Comparison of ENCODE assay signal across 11 mouse cellular contexts in genomic region chr2:129594569-129594968, GRCm38 (mm10). TPM values are rescaled to one million over a fixed set of nuclear protein-coding genes. Genes with fewer than 3 reads are reported as not detected.
DNase-seq lines count a peak whose midpoint lies in the region; ATAC-seq and TF ChIP-seq lines count a peak whose summit lies in the region.
"Had no signal": no experiment of that assay in that cellular context is flagged by ENCODE, and none has a peak within 500 bp of the region (broad histone marks: within the 10 kb centered on the region; RNA-seq: fewer than 3 reads in every experiment).

No protein-coding gene starts in this region.

- 64% methylated on average over 4 of the region's 4 CpGs for WGBS in liver, embryonic 12.5 days (ENCODE audit: insufficient replicate concordance)
- 62% methylated on average over 4 of the region's 4 CpGs for WGBS in stomach, postnatal 0 days

- H3K27me3 ChIP-seq in megakaryocyte, embryonic 14.5 days (replicated peaks) = peaks cover 88% of the 10 kb centered on the region
- H3K27me3 ChIP-seq in liver, embryonic 12.5 days (replicated peaks) = peaks cover 40% of the 10 kb centered on the region
- no peaks in the 10 kb centered on the region for H3K27me3 ChIP-seq in stomach, postnatal 0 days (ENCODE audit: control insufficient read depth, insufficient read depth, low read length)

- peak overlapping the region; percentile 94 for H3K4me3 ChIP-seq in megakaryocyte, embryonic 14.5 days (replicated peaks)
- H3K4me3 ChIP-seq in liver, embryonic 12.5 days = peak overlapping the region; percentile 63
- peak overlapping the region; percentile 68 for H3K4me3 ChIP-seq in stomach, postnatal 0 days (ENCODE audit: low read depth, low read length)

- ATAC-seq in megakaryocyte, adult 5-6 weeks (ENCODE audit: poor library complexity, severe bottlenecking) = no peak
- no peak for ATAC-seq in liver, embryonic 12.5 days
- no peak for ATAC-seq in stomach, postnatal 0 days (ENCODE audit: low FRiP score, low TSS enrichment)
- ATAC-seq in CD4-positive, CD25-positive, alpha-beta regulatory T cell, adult 4 months = no peak

- no peak for TF ChIP-seq CTCF in stomach, postnatal 0 days (IDR thresholded peaks at IDR 0.05; ENCODE audit: low read depth)

- peak; percentile 65 for DNase-seq in cerebellum, adult 9-11 months
- no peak for DNase-seq in cerebellum, postnatal 10 days
- DNase-seq in stomach, postnatal 0 days (ENCODE audit: low spot score) = no peak
- no peak for DNase-seq in spleen, adult 18-20 months

- peaks cover 36% of the 10 kb centered on the region for H3K4me1 ChIP-seq in megakaryocyte, embryonic 14.5 days
- H3K4me1 ChIP-seq in liver, embryonic 12.5 days = peaks cover 25% of the 10 kb centered on the region
- no peaks in the 10 kb centered on the region for H3K4me1 ChIP-seq in stomach, postnatal 0 days (replicated peaks; ENCODE audit: control insufficient read depth, insufficient read depth)

- H3K4me2 ChIP-seq in liver, embryonic 12.5 days = peak overlapping the region; percentile 74
- H3K4me2 ChIP-seq in stomach, postnatal 0 days (replicated peaks; ENCODE audit: low read depth) = peak overlapping the region; percentile 87

- H3K9me3 ChIP-seq in megakaryocyte, embryonic 14.5 days = no peaks in the 10 kb centered on the region
- H3K9me3 ChIP-seq in liver, embryonic 12.5 days (replicated peaks) = no peaks in the 10 kb centered on the region
- H3K9me3 ChIP-seq in stomach, postnatal 0 days (ENCODE audit: control insufficient read depth, low read length) = no peaks in the 10 kb centered on the region

- H3K9ac ChIP-seq in liver, embryonic 12.5 days = no peak overlapping the region
- H3K9ac ChIP-seq in stomach, postnatal 0 days (ENCODE audit: low read length) = peak overlapping the region; percentile 27; the same call in 1 of the 2 replicates

- no peak for TF ChIP-seq EP300 in stomach, postnatal 0 days (optimal IDR thresholded peaks at IDR 0.05)

- H3K27ac ChIP-seq in liver, embryonic 12.5 days = 0 out of 2 replicates have a peak overlapping the region, but pooled peaks have one; percentile 51
- H3K27ac ChIP-seq in stomach, postnatal 0 days (replicated peaks) = no peak overlapping the region

- H3K36me3 ChIP-seq in megakaryocyte, embryonic 14.5 days (replicated peaks; ENCODE audit: low read length) = no peaks in the 10 kb centered on the region
- H3K36me3 ChIP-seq in liver, embryonic 12.5 days = no peaks in the 10 kb centered on the region
- H3K36me3 ChIP-seq in stomach, postnatal 0 days (ENCODE audit: control insufficient read depth, insufficient read depth, low read length) = no peaks in the 10 kb centered on the region

RNA-seq across cellular contexts. Expression of gene Sirpa, which starts 1.9 kb away (rescaled TPM):
- polyA plus RNA-seq in megakaryocyte, embryonic 14.5 days (2012; ENCODE audit: insufficient read depth, low replicate concordance) = 9.9 and 60.3 TPM in 2 replicates
- total RNA-seq in megakaryocyte, adult 5-6 weeks (2015) = 290 and 306 TPM in 2 replicates
- total RNA-seq in megakaryocyte, adult 5-6 weeks (2017) = 325 and 361 TPM in 2 replicates
- polyA plus RNA-seq in liver, embryonic 12.5 days (2016; fragmentation: Nextera tagmentation; extraction: Ambion mirVana) = 20.7 and 22.6 TPM in 2 replicates
- polyA plus RNA-seq in stomach, postnatal 0 days (2015; fragmentation: Nextera tagmentation; extraction: Ambion mirVana) = 13.2 and 14.7 TPM in 2 replicates
- under 1 TPM; 0.22 to 0.86 TPM for polyA plus RNA-seq in CD4-positive, CD25-positive, alpha-beta regulatory T cell, adult 4 months (2017; shearing (Covaris generic))

RNA-seq across cellular contexts. Expression of gene F830045P16Rik, which starts 58.2 kb away (rescaled TPM):
- polyA plus RNA-seq in megakaryocyte, embryonic 14.5 days (2012; ENCODE audit: insufficient read depth, low replicate concordance) = 0.08 TPM in 1 of 2 replicates, not detected in the other
- total RNA-seq in megakaryocyte, adult 5-6 weeks (2015) = not detected in 2 replicates
- total RNA-seq in megakaryocyte, adult 5-6 weeks (2017) = not detected in 2 replicates
- polyA plus RNA-seq in liver, embryonic 12.5 days (2016; fragmentation: Nextera tagmentation; extraction: Ambion mirVana) = not detected in 2 replicates
- 0.05 TPM in 1 of 2 replicates, not detected in the other for polyA plus RNA-seq in stomach, postnatal 0 days (2015; fragmentation: Nextera tagmentation; extraction: Ambion mirVana)
- polyA plus RNA-seq in CD4-positive, CD25-positive, alpha-beta regulatory T cell, adult 4 months (2017; shearing (Covaris generic)) = not detected
- total RNA-seq: adrenal gland, postnatal 4 days; hematopoietic stem cell, adult 5-6 weeks had no signal
- polyA plus RNA-seq: C2C12 had no signal
